Mouse (Mus musculus) CH12.LX (cell line): ENCODE data around the gene Dcst1. TPM values are rescaled to one million over a fixed set of nuclear protein-coding genes. Genes with fewer than 3 reads are reported as not detected.

Source experiments
- DNase-seq: peaks from one replicate; pipeline ENCODE4 v3.0.0-alpha.2; 2013; ENCODE audit errors: extremely low read depth
- H3K27ac ChIP-seq: 2 replicates; pipeline ENCODE4 v1.5.1; 2012; ENCODE audit warnings: low read depth, mild to moderate bottlenecking, control low read depth, moderate library complexity; ENCODE audit not compliant: insufficient read depth
- H3K27me3 ChIP-seq: replicated peaks from 2 replicates; pipeline ENCODE3; 2012; ENCODE audit warnings: inconsistent platforms
- H3K36me3 ChIP-seq, 2 experiments: replicated peaks in 1 of 2; 2 replicates each; pipeline versions ENCODE3 to v1.6.1; 2012; ENCODE audit warnings: inconsistent platforms in 1 of 2, low read length in 1 of 2, mild to moderate bottlenecking in 1 of 2, mixed read lengths in 1 of 2, moderate library complexity in 1 of 2; ENCODE audit not compliant: control insufficient read depth in 1 of 2, insufficient read depth in 1 of 2
- H3K4me1 ChIP-seq, 2 experiments: 2 replicates each; pipeline ENCODE4 v1.6.1; 2012; ENCODE audit warnings: inconsistent platforms in 1 of 2, moderate library complexity in 1 of 2; ENCODE audit not compliant: insufficient read depth in 2 of 2, control insufficient read depth in 1 of 2
- H3K4me2 ChIP-seq: 2 replicates; pipeline ENCODE4 v1.6.1; 2012; ENCODE audit warnings: low read depth, mild to moderate bottlenecking, control low read depth; ENCODE audit not compliant: poor library complexity, insufficient read depth, severe bottlenecking
- H3K4me3 ChIP-seq, 3 experiments: fragments of 150-350 bp in 1 of 3; sonication (generic) in 1 of 3; replicated peaks in 1 of 3; 2 replicates each; pipeline versions ENCODE3 to v1.5.1; 2011 to 2012; ENCODE audit warnings: low read depth in 2 of 3, low read length in 2 of 3, mild to moderate bottlenecking in 2 of 3, moderate library complexity in 2 of 3, control low read depth in 1 of 3, improper control_type of control experiment in 1 of 3, inconsistent platforms in 1 of 3, mixed read lengths in 1 of 3; ENCODE audit not compliant: poor library complexity in 1 of 3
- H3K79me2 ChIP-seq: replicated peaks from 2 replicates; pipeline ENCODE4 v1.6.1; 2012; ENCODE audit warnings: mild to moderate bottlenecking, moderate library complexity; ENCODE audit not compliant: control insufficient read depth, poor library complexity, insufficient read depth, severe bottlenecking; ENCODE audit errors: extremely low read depth
- H3K9ac ChIP-seq: 2 replicates; pipeline ENCODE4 v1.6.1; 2012; ENCODE audit warnings: low read depth, mild to moderate bottlenecking, control low read depth, moderate library complexity; ENCODE audit not compliant: insufficient read depth
- H3K9me3 ChIP-seq: replicated peaks from 2 replicates; pipeline ENCODE3; 2012; ENCODE audit warnings: low read length, inconsistent platforms, mixed read lengths
- BHLHE40 ChIP-seq: IDR thresholded peaks from 2 replicates; pipeline ENCODE4 v1.6.1; 2011; ENCODE audit warnings: mild to moderate bottlenecking, low read depth, low read length, improper control_type of control experiment
- JUN ChIP-seq: IDR thresholded peaks from 2 replicates; pipeline ENCODE4 v1.6.1; 2011; ENCODE audit warnings: low read depth, mild to moderate bottlenecking, low read length, improper control_type of control experiment, moderate library complexity; ENCODE audit not compliant: insufficient read depth
- JUND ChIP-seq: conservative IDR thresholded peaks from 2 replicates; pipeline ENCODE4 v1.6.1; 2011; ENCODE audit warnings: low read depth, low read length, improper control_type of control experiment
- MAFK ChIP-seq: IDR thresholded peaks from 2 replicates; pipeline ENCODE4 v1.6.1; 2011; ENCODE audit warnings: low read length, improper control_type of control experiment; ENCODE audit not compliant: insufficient replicate concordance
- MAZ ChIP-seq: IDR thresholded peaks from 2 replicates; pipeline ENCODE4 v1.6.1; 2012; ENCODE audit warnings: low read depth, mild to moderate bottlenecking, inconsistent platforms, low read length, improper control_type of control experiment, moderate library complexity
- NRF1 ChIP-seq: IDR thresholded peaks from 2 replicates; pipeline ENCODE4 v1.6.1; 2014; ENCODE audit warnings: low read depth, mild to moderate bottlenecking, inconsistent platforms, low read length, improper control_type of control experiment, moderate library complexity
- TCF12 ChIP-seq: IDR thresholded peaks from 2 replicates; pipeline ENCODE4 v1.6.1; 2014; ENCODE audit warnings: low read depth, mild to moderate bottlenecking, inconsistent platforms, low read length, improper control_type of control experiment
- UBTF ChIP-seq: IDR thresholded peaks from 2 replicates; pipeline ENCODE4 v1.6.1; 2012; ENCODE audit warnings: low read depth, mild to moderate bottlenecking, inconsistent platforms, low read length, improper control_type of control experiment, moderate library complexity
- USF2 ChIP-seq: conservative IDR thresholded peaks from 2 replicates; pipeline ENCODE4 v1.6.1; 2011; ENCODE audit warnings: low read depth, low read length, improper control_type of control experiment
- ZNF384 ChIP-seq: IDR thresholded peaks from 2 replicates; pipeline ENCODE4 v1.6.1; 2012; ENCODE audit warnings: low read depth, low read length, improper control_type of control experiment, inconsistent platforms
- dilution Hi-C: fragments of 300-500 bp; cut with MboI; formaldehyde crosslinking; loops from 2 replicates; pipeline ENCODE4 v1.14.3; 2020; ENCODE audit warnings: low sequenced_read_pairs; ENCODE audit not compliant: extremely low pct_unique_long_range_greater_than_20kb, extremely low pct_ligation_motif_present
- in situ Hi-C: fragments of 300-500 bp; cut with MboI; formaldehyde crosslinking; loops from 3 replicates; pipeline ENCODE4 v1.14.3; 2019; ENCODE audit warnings: low sequenced_read_pairs, low pct_ligation_motif_present, low pct_unique_long_range_greater_than_20kb, mixed read lengths
- polyA plus RNA-seq: library from polyadenylated mRNA; unstranded; fragments of >175 nt; gene quantifications from 2 replicates; pipeline ENCODE4 v1.2.1, GENCODE M21; 2012; ENCODE audit warnings: low read depth; ENCODE audit not compliant: insufficient read length
- total RNA-seq, 2 experiments: library from RNA; depleted of rRNA; stranded (reverse); fragments of 300-350 nt in 1 of 2; fragments of >200 nt in 1 of 2; gene quantifications; 2 replicates each; pipeline ENCODE4 v1.2.3; 2012 to 2014

Gene Dcst1
- total and polyA plus RNA-seq, 3 experiments, result 0.04 to 0.10 TPM; not detected in 1

DNA sequence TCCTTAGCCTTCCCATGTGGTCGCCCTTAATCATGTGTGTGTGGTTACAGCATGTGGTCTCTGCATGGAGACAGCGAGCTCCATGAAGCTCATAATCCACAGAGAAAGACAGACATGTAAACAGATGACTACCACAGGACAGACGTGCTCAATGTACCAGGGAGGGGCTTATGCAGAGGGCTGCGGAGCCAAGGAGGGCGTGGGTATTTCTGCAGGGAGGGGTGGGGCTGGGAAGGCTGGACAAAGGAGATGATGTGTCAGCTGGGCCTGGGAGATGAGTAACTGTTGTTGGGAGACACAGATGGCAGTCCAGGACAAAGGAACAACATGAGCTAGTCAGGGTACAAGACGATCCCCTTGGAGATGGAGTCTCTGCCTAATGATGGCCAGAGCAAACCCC lies 5.4 kb downstream of the Dcst1 start:
- Histone ChIP-seq H3K4me2 (no peak overlapping the region), H3K4me1 (peaks cover 9 to 16% of the 10 kb centered on the region in 2 experiments), H3K4me3 (no peak overlapping the region), H3K36me3 (no peaks in the 10 kb centered on the region), H3K9me3 (no peaks in the 10 kb centered on the region), H3K79me2 (no peaks in the 10 kb centered on the region), H3K9ac (no peak overlapping the region), H3K27me3 (peaks cover 21% of the 10 kb centered on the region), H3K27ac (no peak overlapping the region)
- DNase-seq, result no peak
- dilution Hi-C loops, result no loop called here
- no peak for TF ChIP-seq MAFK
- no peak for TF ChIP-seq JUND
- TF ChIP-seq JUN, result no peak
- TF ChIP-seq NRF1, result no peak
- in situ Hi-C loops, result no loop called here

GRCm38 (mm10) chr3:89356029-89356428 lies 9.0 kb downstream of the Dcst1 start:
- Histone ChIP-seq H3K36me3 (peaks cover 0 to 4% of the 10 kb centered on the region in 2 experiments), H3K27ac (no peak overlapping the region), H3K4me2 (peak overlapping the region; percentile 31), H3K4me3 (no peak overlapping the region), H3K27me3 (peaks cover 18% of the 10 kb centered on the region), H3K9me3 (no peaks in the 10 kb centered on the region), H3K79me2 (no peaks in the 10 kb centered on the region), H3K9ac (0 out of 2 replicates have a peak overlapping the region, but pooled peaks have one; percentile 13), H3K4me1 (peaks cover 9 to 22% of the 10 kb centered on the region in 2 experiments)
- in situ Hi-C loops, result no loop called here
- TF ChIP-seq UBTF (no peak), USF2 (no peak), BHLHE40 (peak; percentile 81), TCF12 (no peak), MAZ (no peak)
- dilution Hi-C loops, result no loop called here
- no peak for DNase-seq

DNA sequence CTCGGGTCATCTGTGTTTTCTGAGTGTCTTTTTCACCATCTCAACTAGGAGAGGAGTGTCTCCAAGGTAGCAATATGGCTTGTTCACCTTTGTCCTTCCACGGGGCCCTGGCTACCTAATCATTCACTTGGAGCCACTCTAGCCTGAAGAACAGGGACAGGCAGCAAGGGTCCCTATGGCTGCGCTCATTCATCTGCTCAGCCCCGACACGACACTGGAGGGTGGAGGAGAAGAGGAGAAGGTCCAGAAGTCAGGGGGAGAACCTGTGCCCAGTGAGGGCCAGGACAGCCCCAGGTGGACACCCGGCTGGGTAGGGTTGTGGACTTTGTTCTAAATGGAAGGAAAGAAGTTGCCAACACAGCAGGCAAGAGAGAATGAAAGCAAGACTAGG lies 9.5 kb downstream of the Dcst1 start:
- TF ChIP-seq ZNF384, result no peak
- in situ Hi-C loops, result no loop called here
- Histone ChIP-seq H3K9ac (0 out of 2 replicates have a peak overlapping the region, but pooled peaks have one; percentile 13), H3K4me1 (peaks cover 12 to 25% of the 10 kb centered on the region in 2 experiments), H3K27ac (no peak overlapping the region), H3K4me2 (peak overlapping the region; percentile 31; the same call in 1 of the 2 replicates), H3K9me3 (no peaks in the 10 kb centered on the region), H3K36me3 (peaks cover 0 to 4% of the 10 kb centered on the region in 2 experiments), H3K79me2 (no peaks in the 10 kb centered on the region), H3K27me3 (peaks cover 18% of the 10 kb centered on the region), H3K4me3 (no peak overlapping the region)
- dilution Hi-C loops, result no loop called here
- no peak for DNase-seq
